Mouse (Mus musculus): ENCODE measurements at regions not wholly inside any gene's neighbourhood (a gene's known extent, or its start where the extent isn't known, plus 50 kb on each side); places are given as distances from the start of the nearest gene placed in this dataset.

GRCm38 (mm10) chr3:146348921-146349320 is 55.5 kb upstream of the Ssx2ip start:
- no peak overlapping the region for H3K4me3 ChIP-seq
- H3K36me3 ChIP-seq, result no peaks in the 10 kb centered on the region
- no peak overlapping the region for H3K4me2 ChIP-seq
- H3K27me3 ChIP-seq, result 0 out of 2 replicates have a peak, but pooled peaks cover 18% of the 10 kb centered on the region
- no peak for ATAC-seq (ENCODE audit: low FRiP score)
- 91% methylated on average over 8 of the region's 8 CpGs for WGBS
- no peak overlapping the region for H3K9ac ChIP-seq
- no peaks in the 10 kb centered on the region for H3K9me3 ChIP-seq
- H3K27ac ChIP-seq, result no peak overlapping the region
- peaks cover 18% of the 10 kb centered on the region for H3K4me1 ChIP-seq (replicated peaks)

DNA sequence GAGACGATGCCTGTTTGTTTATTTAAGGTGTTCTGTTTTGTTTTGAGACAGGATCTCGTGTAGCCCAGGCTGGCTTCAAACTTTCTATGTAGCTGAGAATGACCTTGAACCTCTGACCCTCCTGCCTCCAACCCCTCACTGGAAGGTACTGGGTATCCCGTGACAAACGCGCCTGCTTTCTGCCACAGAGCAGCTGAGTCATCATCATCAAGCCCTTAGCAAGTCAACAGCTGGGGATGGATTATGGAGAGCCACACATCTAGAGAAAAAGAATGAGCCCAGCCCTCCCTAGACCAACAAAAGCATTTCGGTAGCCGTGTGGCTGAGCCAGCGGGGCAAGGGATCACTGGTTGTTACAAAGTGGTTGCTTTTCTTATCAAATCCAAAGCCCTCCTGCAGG is 55.0 kb upstream of the Ssx2ip start:
- ATAC-seq (ENCODE audit: low FRiP score), result no peak
- Histone ChIP-seq H3K27me3 (0 out of 2 replicates have a peak, but pooled peaks cover 15% of the 10 kb centered on the region), H3K4me2 (no peak overlapping the region), H3K9me3 (no peaks in the 10 kb centered on the region), H3K4me3 (no peak overlapping the region), H3K36me3 (no peaks in the 10 kb centered on the region), H3K27ac (no peak overlapping the region), H3K4me1 (replicated peaks) (peaks cover 17% of the 10 kb centered on the region), H3K9ac (no peak overlapping the region)
- WGBS, result 82% methylated on average over 8 of the region's 8 CpGs

GRCm38 (mm10) chr3:146350126-146350525 is 54.3 kb upstream of the Ssx2ip start:
- Histone ChIP-seq H3K4me3 (no peak overlapping the region), H3K4me1 (replicated peaks) (peaks cover 10% of the 10 kb centered on the region), H3K4me2 (no peak overlapping the region), H3K9ac (no peak overlapping the region), H3K9me3 (no peaks in the 10 kb centered on the region), H3K27ac (no peak overlapping the region), H3K27me3 (0 out of 2 replicates have a peak, but pooled peaks cover 14% of the 10 kb centered on the region), H3K36me3 (no peaks in the 10 kb centered on the region)
- no peak for ATAC-seq (ENCODE audit: low FRiP score)
- WGBS, result 95% methylated on average over 9 of the region's 9 CpGs

DNA sequence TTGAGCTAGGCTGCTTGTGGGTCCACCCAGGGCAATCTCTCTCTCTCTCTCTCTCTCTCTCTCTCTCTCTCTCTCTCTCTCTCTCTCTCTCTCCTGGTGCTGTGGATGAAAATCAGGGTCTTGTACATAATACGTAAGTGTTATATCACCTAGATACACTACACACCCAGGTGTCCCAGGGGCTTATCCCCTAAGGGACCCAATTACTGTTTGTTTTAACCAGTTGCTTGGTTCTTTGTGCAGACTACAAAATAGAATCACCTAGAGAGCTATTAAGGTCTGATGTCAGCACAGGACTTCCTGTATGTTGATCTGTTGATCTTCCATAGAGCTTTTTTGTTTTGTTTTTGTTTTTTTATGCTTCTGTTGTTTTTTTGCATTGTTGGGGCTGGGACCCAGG is 53.0 kb upstream of the Ssx2ip start:
- Histone ChIP-seq H3K4me1 (replicated peaks) (peaks cover under 1% of the 10 kb centered on the region; the same call in 1 of the 2 replicates), H3K27me3 (0 out of 2 replicates have a peak, but pooled peaks cover 14% of the 10 kb centered on the region), H3K36me3 (no peaks in the 10 kb centered on the region), H3K4me2 (no peak overlapping the region), H3K4me3 (no peak overlapping the region), H3K9me3 (no peaks in the 10 kb centered on the region), H3K27ac (no peak overlapping the region), H3K9ac (no peak overlapping the region)
- ATAC-seq (ENCODE audit: low FRiP score), result no peak
- 100% methylated on average over 1 of the region's 1 CpGs for WGBS

DNA sequence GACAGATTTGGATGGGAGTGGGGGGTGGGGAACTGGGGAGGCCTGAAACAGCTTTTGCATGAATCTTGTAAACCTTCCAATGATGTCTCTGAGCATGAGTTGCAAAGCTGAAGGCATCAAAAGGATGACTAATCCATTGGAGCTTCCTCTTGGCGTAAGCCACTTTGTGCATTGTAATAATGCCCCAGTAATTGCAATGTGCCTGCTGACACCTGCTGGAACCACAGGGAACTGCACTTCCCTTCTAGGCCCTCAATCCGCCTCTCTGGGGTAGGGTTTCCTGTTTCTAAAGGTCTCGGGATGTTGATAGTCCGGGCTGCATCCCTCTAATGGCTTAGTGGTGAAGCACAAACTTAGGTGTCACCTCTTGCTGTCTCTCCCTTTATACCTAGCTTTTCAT is 52.3 kb upstream of the Ssx2ip start:
- WGBS, result 86% methylated on average over 4 of the region's 4 CpGs
- H3K9me3 ChIP-seq, result no peaks in the 10 kb centered on the region
- H3K4me1 ChIP-seq (replicated peaks), result no peaks in the 10 kb centered on the region
- ATAC-seq (ENCODE audit: low FRiP score), result no peak
- no peak overlapping the region for H3K4me2 ChIP-seq
- H3K27me3 ChIP-seq, result 0 out of 2 replicates have a peak, but pooled peaks cover 14% of the 10 kb centered on the region
- no peak overlapping the region for H3K27ac ChIP-seq
- no peak overlapping the region for H3K4me3 ChIP-seq
- H3K9ac ChIP-seq, result no peak overlapping the region
- no peaks in the 10 kb centered on the region for H3K36me3 ChIP-seq

DNA sequence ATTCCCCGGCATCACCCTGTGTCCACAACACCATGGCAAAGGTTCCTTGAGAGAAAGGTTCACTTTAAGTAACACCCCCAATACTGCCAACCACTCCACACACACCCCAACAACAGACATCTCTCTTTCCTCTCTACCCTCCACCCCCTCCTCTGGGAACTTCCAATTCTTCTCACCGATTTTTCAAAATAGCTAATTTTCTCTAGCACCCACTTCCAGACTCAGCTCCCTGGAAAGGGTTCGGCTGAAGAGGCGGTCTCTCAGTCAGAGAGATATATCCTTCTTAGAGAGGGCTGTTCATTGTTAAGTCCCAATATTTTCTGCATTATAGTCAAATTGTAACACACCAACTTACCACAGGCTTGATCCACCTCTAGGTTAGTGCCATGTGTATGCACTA is 50.5 kb upstream of the Ssx2ip start:
- Histone ChIP-seq H3K9ac (no peak overlapping the region), H3K4me3 (no peak overlapping the region), H3K36me3 (no peaks in the 10 kb centered on the region), H3K4me1 (replicated peaks) (no peaks in the 10 kb centered on the region), H3K27me3 (0 out of 2 replicates have a peak, but pooled peaks cover 5% of the 10 kb centered on the region), H3K9me3 (no peaks in the 10 kb centered on the region), H3K27ac (no peak overlapping the region), H3K4me2 (no peak overlapping the region)
- WGBS, result 95% methylated on average over 4 of the region's 4 CpGs
- ATAC-seq (ENCODE audit: low FRiP score), result no peak

All from hindbrain, embryonic 13.5 days (tissue).